Mouse (Mus musculus) olfactory bulb, adult 2 months (tissue): Measurements from ENCODE around the gene Zfp597. TPM values are rescaled to one million over a fixed set of nuclear protein-coding genes. Genes with fewer than 3 reads are reported as not detected.
"Not testable (repeated sequence)": the region's sequence is repeated elsewhere in the genome, so short reads cannot be mapped to it uniquely, and the experiment has no call there.

Experiments used
- H3K27ac ChIP-seq: fragments of 200-500 bp; 2 replicates; pipeline ENCODE4 v1.5.1; 2012; ENCODE audit warnings: low read depth, low read length; ENCODE audit not compliant: insufficient read depth
- H3K4me1 ChIP-seq: fragments of 200-500 bp; 2 replicates; pipeline ENCODE4 v1.6.1; 2012; ENCODE audit warnings: low read length; ENCODE audit not compliant: control insufficient read depth, insufficient read depth
- H3K4me3 ChIP-seq: fragments of 200-500 bp; 2 replicates; pipeline ENCODE4 v1.5.1; 2012; ENCODE audit warnings: mild to moderate bottlenecking, low read depth, low read length, moderate library complexity; ENCODE audit not compliant: insufficient read depth
- CTCF ChIP-seq: fragments of 200-500 bp; IDR thresholded peaks from 2 replicates; pipeline ENCODE4 v1.5.1; 2012; ENCODE audit warnings: low read depth, mild to moderate bottlenecking, low read length, moderate library complexity; ENCODE audit not compliant: insufficient read depth
- POLR2A ChIP-seq: fragments of 200-500 bp; IDR thresholded peaks from 2 replicates; pipeline ENCODE4 v1.6.1; 2012; ENCODE audit warnings: mild to moderate bottlenecking, low read depth, low read length, moderate library complexity; ENCODE audit not compliant: insufficient read depth
- WGBS: fragments of 180-500 bp; shearing (Covaris S2); methylation state at CpG from one replicate; pipeline ENCODE4 v1.1.7; 2018; 5-methylcytosine and 5-hydroxymethylcytosine counted together
- polyA plus RNA-seq: library from polyadenylated mRNA; stranded (reverse); fragments of >200 nt; gene quantifications from 2 replicates; pipeline ENCODE4 v1.2.4, GENCODE M21; 2012; ENCODE audit warnings: low replicate concordance; ENCODE audit not compliant: missing spikeins, insufficient read depth, insufficient read length

Gene Zfp597
- polyA plus RNA-seq, 1 experiment: not detected

GRCm38 (mm10) chr16:3846711-3847518 lies 37.4 kb downstream of the Zfp597 start, which contains the start of gene Zfp174:
Gene Zfp174, plus strand, starts transcription at chr16:3847268.
- Histone ChIP-seq H3K4me1 (peaks cover 10% of the 10 kb centered on the region), H3K27ac (0 out of 2 replicates have a peak within 1 kb of the TSS, but pooled peaks have one; percentile 17), H3K4me3 (peak within 1 kb of the TSS; percentile 77)
- 4% methylated on average over 38 of the region's 38 CpGs for WGBS
- TF ChIP-seq CTCF (0 out of 2 replicates have a peak, but pooled peaks have one; percentile 4), POLR2A (peak; percentile 79)

GRCm38 (mm10) chr16:3843796-3844195 lies 40.6 kb downstream of the Zfp597 start:
- Histone ChIP-seq H3K27ac (no peak overlapping the region), H3K4me1 (peaks cover 7% of the 10 kb centered on the region), H3K4me3 (no peak overlapping the region)
- TF ChIP-seq POLR2A: no peak
- WGBS: 74% methylated on average over 1 of the region's 1 CpGs

- Histone ChIP-seq H3K4me3 (no peak overlapping the region), H3K27ac (no peak overlapping the region), H3K4me1 (peaks cover 6% of the 10 kb centered on the region)
- WGBS: 22% methylated on average over 4 of the region's 4 CpGs
- TF ChIP-seq CTCF (no peak), POLR2A (no peak)
Measured at GRCm38 (mm10) chr16:3842989-3843388, 41.4 kb downstream of the Zfp597 start.

- Histone ChIP-seq H3K4me1 (no peaks in the 10 kb centered on the region), H3K4me3 (no peak overlapping the region), H3K27ac (no peak overlapping the region)
- WGBS: 55% methylated on average over 17 of the region's 17 CpGs
- TF ChIP-seq CTCF (no peak), POLR2A (no peak)
Measured at GRCm38 (mm10) chr16:3839157-3839885, 45.0 kb downstream of the Zfp597 start.

- Histone ChIP-seq H3K4me1 (no peaks in the 10 kb centered on the region), H3K4me3 (no peak overlapping the region), H3K27ac (no peak overlapping the region)
- 85% methylated on average over 2 of the region's 2 CpGs for WGBS
- TF ChIP-seq POLR2A (no peak), CTCF (no peak)
Measured at GRCm38 (mm10) chr16:3835461-3835860, 48.9 kb downstream of the Zfp597 start.

GRCm38 (mm10) chr16:3830588-3831109 lies 53.7 kb downstream of the Zfp597 start, which contains the start of gene Olfr15:
Gene Olfr15, plus strand, starts transcription at chr16:3830878.
- TF ChIP-seq CTCF (no peak), POLR2A (no peak)
- Histone ChIP-seq H3K4me3 (no peak within 1 kb of the TSS), H3K27ac (no peak within 1 kb of the TSS), H3K4me1 (no peaks in the 10 kb centered on the region)

- Histone ChIP-seq H3K27ac (no peak overlapping the region), H3K4me3 (no peak overlapping the region), H3K4me1 (no peaks in the 10 kb centered on the region)
- no peak for TF ChIP-seq CTCF
- no peak for TF ChIP-seq POLR2A
- 86% methylated on average over 2 of the region's 2 CpGs for whole genome bisulfite sequencing
Measured at GRCm38 (mm10) chr16:3829727-3830126, 54.6 kb downstream of the Zfp597 start.

GRCm38 (mm10) chr16:3828021-3828420 lies 56.3 kb downstream of the Zfp597 start:
- 53% methylated on average over 3 of the region's 3 CpGs for WGBS
- no peak for TF ChIP-seq CTCF
- no peak for TF ChIP-seq POLR2A
- no peaks in the 10 kb centered on the region for H3K4me1 ChIP-seq

GRCm38 (mm10) chr16:3820202-3820601 lies 64.2 kb downstream of the Zfp597 start:
- 92% methylated on average over 2 of the region's 2 CpGs for WGBS
- no peaks in the 10 kb centered on the region for H3K4me1 ChIP-seq
- H3K27ac ChIP-seq: no peak overlapping the region
- TF ChIP-seq CTCF: no peak
- H3K4me3 ChIP-seq: no peak overlapping the region

More at GRCm38 (mm10) chr16:3828021-3828420, 56.3 kb downstream of the Zfp597 start:
- no peak overlapping the region for H3K4me3 ChIP-seq
- no peak overlapping the region for H3K27ac ChIP-seq

- H3K4me3 ChIP-seq, H3K27ac ChIP-seq, H3K4me1 ChIP-seq: not testable (repeated sequence)
- 87% methylated on average over 6 of the region's 6 CpGs for WGBS
Measured at GRCm38 (mm10) chr16:3814667-3815066, 69.7 kb downstream of the Zfp597 start.
